24 mouse cellular contexts compared by ENCODE assay signal in the genomic region with DNA sequence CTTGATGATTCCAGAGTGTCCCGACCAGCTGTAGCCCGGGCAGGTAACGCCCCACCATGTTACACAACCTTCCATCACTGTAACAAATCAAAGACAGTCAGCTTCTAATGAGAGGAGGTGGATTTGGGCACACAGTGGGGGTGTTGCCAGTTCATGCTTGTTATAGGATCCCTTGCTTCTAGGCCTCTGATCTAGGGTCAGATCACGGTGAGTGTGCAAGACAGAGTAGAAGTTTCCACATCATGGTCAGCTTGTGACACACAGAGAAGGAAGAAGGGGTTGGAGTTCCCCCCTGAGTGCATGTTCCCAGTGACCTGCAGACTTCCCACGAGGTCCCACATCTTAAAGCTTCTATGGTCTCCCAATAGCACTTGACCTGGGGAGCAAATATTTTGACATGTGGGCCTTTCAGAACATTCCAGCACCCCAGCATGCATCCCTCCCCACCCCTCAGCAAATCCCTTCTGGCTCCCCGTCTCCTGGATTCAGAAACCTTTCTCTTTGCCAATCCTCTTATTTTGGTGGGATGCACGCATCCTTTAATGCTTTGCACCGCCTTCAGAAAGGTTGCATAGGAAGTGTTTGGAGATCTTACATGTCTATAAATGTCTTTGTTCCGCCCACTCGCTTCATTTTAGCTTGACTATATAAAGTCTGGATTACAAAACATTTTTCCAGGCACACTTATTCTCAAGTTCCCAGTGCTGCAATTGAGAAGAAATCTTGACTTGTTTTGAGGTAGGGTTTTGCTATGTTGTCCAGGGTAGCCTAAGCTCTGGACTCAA. TPM values are rescaled to one million over a fixed set of nuclear protein-coding genes. Genes with fewer than 3 reads are reported as not detected.
DNase-seq lines count a peak whose midpoint lies in the region; ATAC-seq and TF ChIP-seq lines count a peak whose summit lies in the region.
"Had no signal": no experiment of that assay in that cellular context is flagged by ENCODE, and none has a peak within 500 bp of the region (broad histone marks: within the 10 kb centered on the region; RNA-seq: fewer than 3 reads in every experiment).

No protein-coding gene starts in this region.

- peak; percentile 80 for DNase-seq in heart, adult 11 months
- DNase-seq in heart, postnatal 10 days: no peak
- DNase-seq in right cerebral cortex, adult 18-20 months: peak; percentile 67
- no peak for DNase-seq in right cerebral cortex, postnatal 25 days
- no peak for DNase-seq in left cerebral cortex, adult 2 months (ENCODE audit: extremely low spot score in 1 of 2, low spot score in 2 of 2)
- DNase-seq in adrenal gland, adult (ENCODE audit: inconsistent age in 2 of 2, low spot score in 1 of 2): no peak
- no peak for DNase-seq in adrenal gland, postnatal 14 days
- DNase-seq: adrenal gland, postnatal 36 days; cerebellum, adult 9-10 months; heart, adult 2 months; kidney, adult 18-20 months; kidney, postnatal 10 days; layer of hippocampus, postnatal 36 days; midbrain, embryonic 14.5 days had no signal

- intact Hi-C loops in heart, postnatal 10 days (cut with DNase I): no loop called here
- intact Hi-C loops in left cerebral cortex, adult 2 months (cut with DNase I): no loop called here

- peak overlapping the region; percentile 48 for H3K27ac ChIP-seq in left cerebral cortex, adult 2 months
- H3K27ac ChIP-seq: embryonic facial prominence, embryonic 10.5 days; forebrain, embryonic 12.5 days; heart, adult 2 months; heart, embryonic 15.5 days; hindbrain, embryonic 10.5 days; layer of hippocampus, adult 2 months; neural tube, embryonic 13.5 days had no signal

- no peak for TF ChIP-seq CTCF in left cerebral cortex, adult 2 months (IDR thresholded peaks at IDR 0.05)

- peak; percentile 71 for ATAC-seq in megakaryocyte, adult 5-6 weeks (ENCODE audit: poor library complexity, severe bottlenecking)

- H3K4me3 ChIP-seq in left cerebral cortex, adult 2 months: no peak overlapping the region
- H3K4me3 ChIP-seq: embryonic facial prominence, embryonic 10.5 days; forebrain, embryonic 12.5 days; heart, adult 2 months; heart, embryonic 15.5 days; hindbrain, embryonic 10.5 days; layer of hippocampus, adult 2 months; neural tube, embryonic 13.5 days had no signal

RNA-seq across cellular contexts. Expression of a gene that starts 24.6 kb away (rescaled TPM):
- not detected for total RNA-seq in heart, postnatal 10 days (2021)
- total RNA-seq in left cerebral cortex, adult 2 months (2021): 10 to 100 TPM; 76.9 to 78.0 TPM
- not detected in 2 replicates for total RNA-seq in megakaryocyte, adult 5-6 weeks (2015)
- total RNA-seq in megakaryocyte, adult 5-6 weeks (2017): not detected in 2 replicates
- total RNA-seq in adrenal gland, postnatal 14 days (2021): not detected in 2 replicates
- total RNA-seq: adrenal gland, postnatal 36 days; CH12.LX; gastrocnemius, adult 18-20 months; heart, adult 2 months; MEL had no signal

Comparison
In these comparisons a context has a peak if more than half of its experiments do, and no peak if none do; other contexts are left out.
1. DNase-seq: peak in heart, adult 11 months (single experiment) and right cerebral cortex, adult 18-20 months (single experiment); none in heart, postnatal 10 days (0 of 2), right cerebral cortex, postnatal 25 days (single experiment), left cerebral cortex, adult 2 months (0 of 2), adrenal gland, adult (0 of 2) and adrenal gland, postnatal 14 days (single experiment).
2. RNA of a gene that starts 24.6 kb away (total RNA-seq): 76.9 to 78.0 TPM in left cerebral cortex, adult 2 months; not detected in heart, postnatal 10 days, not detected in megakaryocyte, adult 5-6 weeks and not detected in adrenal gland, postnatal 14 days; every median in the first group is over 10 times any median in the second.